Mouse (Mus musculus): Measurements from ENCODE around the gene Fbln1.

Fbln1 gene

GRCm38 (mm10) chr15:85238821-85239745 lies 33.3 kb downstream of the Fbln1 start:
- no peak for DNase-seq (ENCODE audit: low spot score in 2 of 2)

GRCm38 (mm10) chr15:85240086-85240485 lies 34.3 kb downstream of the Fbln1 start:
- no peak for DNase-seq (ENCODE audit: low spot score in 2 of 2)

- DNase-seq (ENCODE audit: low spot score in 2 of 2) = no peak
Observed at GRCm38 (mm10) chr15:85241856-85242255, 36.1 kb downstream of the Fbln1 start.

DNA sequence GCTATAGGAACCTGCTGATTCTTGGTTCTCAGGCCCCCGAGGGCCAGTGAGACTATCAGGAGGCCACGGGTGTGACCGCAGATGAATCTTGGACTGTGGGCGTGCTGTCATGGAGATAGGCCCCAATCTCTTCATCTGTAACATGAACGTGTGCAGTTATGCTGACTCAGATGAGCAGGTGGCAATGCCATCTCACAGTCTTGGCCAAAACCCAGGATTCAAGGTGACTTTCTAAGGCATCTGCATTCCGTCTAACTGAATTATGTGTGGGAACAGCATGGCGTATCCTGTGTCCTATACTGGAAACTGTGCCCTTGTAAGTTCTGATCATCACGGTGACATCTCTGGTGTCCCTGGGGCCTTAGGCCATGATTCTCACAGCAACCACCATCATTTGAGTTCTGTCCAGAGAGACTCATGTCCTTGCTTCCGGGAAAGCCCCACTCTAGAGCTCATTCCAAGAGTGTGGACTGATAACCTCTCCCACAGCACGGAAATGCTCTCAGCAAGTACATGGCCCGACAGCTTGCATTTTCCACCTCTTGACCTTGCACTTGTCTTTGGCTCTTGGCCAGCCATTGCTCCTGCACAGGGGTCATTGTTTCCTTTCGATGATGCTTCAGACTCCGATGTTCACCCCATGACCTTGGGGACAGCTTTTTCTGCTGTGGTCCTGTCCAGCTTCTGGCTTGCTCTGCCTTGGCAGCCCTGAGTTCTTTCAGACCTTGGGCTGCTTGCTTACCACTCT lies 38.8 kb downstream of the Fbln1 start:
- no peak for DNase-seq (ENCODE audit: low spot score in 2 of 2)

- DNase-seq (ENCODE audit: low spot score in 2 of 2) = no peak
Observed at GRCm38 (mm10) chr15:85245241-85246010, 39.7 kb downstream of the Fbln1 start.

DNA sequence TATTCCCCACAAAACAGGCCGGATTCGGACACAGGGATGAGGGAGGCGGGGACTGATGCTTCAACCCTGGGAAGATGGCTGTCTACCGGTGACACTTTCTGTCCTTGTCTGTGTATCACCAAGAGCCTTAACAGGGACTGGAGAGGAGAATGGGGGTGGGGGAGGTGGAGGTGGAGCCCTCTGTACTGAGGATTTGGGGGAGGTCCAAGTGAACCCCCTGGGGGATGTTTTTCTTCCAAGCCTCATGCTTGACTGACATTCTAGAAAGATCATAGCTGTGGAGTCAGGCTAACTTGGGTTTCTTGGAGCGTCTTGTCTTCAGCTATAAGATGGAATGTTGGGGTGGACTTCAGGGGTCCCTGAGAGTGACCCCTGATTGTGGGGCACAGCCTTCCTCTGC lies 40.3 kb downstream of the Fbln1 start:
- DNase-seq (ENCODE audit: low spot score in 2 of 2) = no peak

DNA sequence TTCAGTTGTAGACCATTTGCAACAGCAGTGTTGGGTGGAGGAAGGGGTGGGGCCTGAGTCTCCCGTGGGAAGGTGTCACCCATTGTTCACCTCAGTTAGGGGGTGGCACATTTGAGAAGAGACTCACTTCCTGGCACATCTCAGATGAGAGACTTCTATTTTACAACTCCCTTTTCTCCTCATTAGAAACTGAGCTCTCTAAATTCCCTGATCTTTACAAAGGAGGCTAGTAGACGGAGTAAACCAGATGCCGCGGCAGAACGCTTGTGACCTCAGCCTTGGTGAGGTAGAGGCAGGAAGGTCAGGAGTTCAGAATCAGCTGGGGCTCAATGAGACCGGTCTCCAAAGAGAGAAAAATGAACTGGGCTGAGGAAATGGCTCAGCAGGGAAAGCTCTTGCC lies 41.2 kb downstream of the Fbln1 start:
- no peak for DNase-seq (ENCODE audit: low spot score in 2 of 2)

DNA sequence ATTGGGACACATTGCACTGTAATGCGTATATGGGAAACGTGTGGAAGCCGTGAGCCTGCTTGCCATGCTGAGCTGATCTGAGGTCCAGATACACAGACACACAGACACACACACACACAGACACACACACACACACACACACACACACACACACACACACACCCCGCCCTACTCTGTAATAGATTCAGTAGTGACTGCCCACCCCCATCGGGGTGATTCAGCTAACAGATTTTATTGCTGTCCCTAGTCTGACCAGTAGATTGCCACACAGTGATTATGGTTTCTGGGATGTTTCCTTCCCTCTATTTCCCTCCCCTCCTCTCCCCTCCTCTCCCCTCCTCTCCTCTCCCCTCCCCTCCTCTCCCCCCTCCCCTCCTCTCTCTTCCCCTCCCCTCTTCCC lies 42.6 kb downstream of the Fbln1 start:
- no peak for DNase-seq (ENCODE audit: low spot score in 2 of 2)

DNA sequence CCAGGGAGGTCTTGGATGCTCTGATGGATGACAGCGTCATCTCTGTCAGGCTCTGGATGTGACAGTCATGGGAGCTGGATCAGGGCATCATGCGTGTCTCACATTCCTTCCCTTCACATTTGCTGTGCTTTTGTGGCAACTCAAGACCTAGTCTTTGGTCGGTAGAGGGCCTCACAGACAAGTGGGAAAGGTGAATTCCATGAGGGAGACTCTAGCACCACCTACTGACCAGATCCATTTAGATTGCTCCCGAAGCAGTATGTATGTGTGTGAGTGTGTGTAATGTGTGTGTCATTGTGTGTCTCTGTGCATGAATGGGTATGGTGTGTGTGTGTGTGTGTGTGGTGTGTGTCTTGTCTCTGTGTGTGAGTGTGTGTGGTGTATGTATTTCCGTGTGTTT lies 43.5 kb downstream of the Fbln1 start:
- no peak for DNase-seq (ENCODE audit: low spot score in 2 of 2)

DNA sequence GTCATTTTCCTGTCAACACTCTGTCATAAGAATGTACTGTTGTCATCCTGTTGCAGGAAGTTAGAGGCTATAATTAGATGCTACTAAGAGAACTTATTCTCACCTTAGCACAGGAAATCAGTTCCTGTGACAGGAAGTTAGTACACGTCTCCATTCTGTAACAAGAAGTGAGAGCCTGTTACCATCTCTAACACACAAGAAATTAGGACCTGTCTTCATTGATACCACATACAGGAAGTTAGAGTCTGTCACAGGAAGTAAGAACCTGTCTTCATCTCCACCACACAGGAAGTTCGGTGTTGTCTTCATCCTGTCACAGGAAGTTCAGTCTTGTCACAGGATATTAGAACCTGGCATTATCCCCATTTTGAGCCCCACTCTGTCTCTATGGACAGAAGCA lies 44.7 kb downstream of the Fbln1 start:
- DNase-seq (ENCODE audit: low spot score in 2 of 2) = no peak

GRCm38 (mm10) chr15:85252476-85252875 lies 46.7 kb downstream of the Fbln1 start:
- no peak for DNase-seq (ENCODE audit: low spot score in 2 of 2)

- peak; percentile 19 to 34 for DNase-seq (ENCODE audit: low spot score in 2 of 2)
Observed at GRCm38 (mm10) chr15:85257775-85258429, 52.2 kb downstream of the Fbln1 start.

DNA sequence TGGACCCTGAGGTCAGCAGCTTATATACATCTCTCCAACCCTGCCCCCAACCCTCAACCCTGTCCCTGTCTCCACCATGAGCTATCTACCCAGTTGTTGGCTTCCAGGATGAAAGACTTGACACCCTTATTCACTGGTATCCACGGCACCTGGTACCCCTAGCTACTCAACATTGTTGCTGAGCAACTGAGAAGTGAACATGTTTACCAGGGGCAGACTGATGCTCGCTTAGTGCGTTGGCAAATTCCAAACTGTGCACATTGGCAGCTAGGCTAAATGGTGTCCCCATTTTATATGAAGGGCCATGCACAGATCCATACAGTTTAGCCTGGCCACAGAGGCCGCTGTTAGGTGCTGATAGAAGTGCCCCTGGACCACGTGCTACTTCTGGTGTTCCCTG lies 57.1 kb downstream of the Fbln1 start:
- no peak for DNase-seq (ENCODE audit: low spot score in 2 of 2)

DNA sequence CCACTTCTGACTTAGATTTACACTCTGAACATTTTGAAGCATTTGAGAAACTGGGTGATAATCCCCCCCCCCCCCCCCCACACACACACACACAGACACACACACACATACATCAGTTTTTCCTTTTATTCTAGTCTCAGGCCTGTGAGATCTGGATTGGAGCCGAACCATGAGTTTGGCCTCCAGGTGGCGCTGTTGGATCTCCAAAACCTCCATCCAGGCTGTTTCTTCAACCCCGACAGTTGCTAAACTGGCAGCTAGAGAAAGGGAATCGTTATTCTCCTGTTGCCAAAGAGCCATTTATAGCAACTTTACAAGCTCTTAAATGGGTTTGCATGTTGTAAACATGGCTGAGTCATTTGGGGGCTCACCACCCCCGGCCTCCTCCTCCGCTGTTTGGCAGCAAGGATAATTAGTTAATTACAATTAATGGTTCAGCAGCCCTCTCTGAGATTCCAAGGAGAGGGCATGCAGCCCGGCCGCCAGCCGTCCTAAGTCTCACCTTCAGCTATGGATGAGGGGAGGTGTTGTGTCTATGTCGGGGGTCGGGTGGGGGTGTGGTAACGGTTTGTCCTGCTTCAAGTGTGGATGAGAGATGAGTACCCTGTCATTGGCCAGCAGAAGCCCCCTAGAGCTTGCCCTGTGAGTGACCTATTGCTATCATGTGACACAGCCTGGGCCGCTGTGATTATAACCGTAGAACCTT lies 61.1 kb downstream of the Fbln1 start:
- peak; percentile 11 to 15 for DNase-seq (ENCODE audit: low spot score in 2 of 2)

DNA sequence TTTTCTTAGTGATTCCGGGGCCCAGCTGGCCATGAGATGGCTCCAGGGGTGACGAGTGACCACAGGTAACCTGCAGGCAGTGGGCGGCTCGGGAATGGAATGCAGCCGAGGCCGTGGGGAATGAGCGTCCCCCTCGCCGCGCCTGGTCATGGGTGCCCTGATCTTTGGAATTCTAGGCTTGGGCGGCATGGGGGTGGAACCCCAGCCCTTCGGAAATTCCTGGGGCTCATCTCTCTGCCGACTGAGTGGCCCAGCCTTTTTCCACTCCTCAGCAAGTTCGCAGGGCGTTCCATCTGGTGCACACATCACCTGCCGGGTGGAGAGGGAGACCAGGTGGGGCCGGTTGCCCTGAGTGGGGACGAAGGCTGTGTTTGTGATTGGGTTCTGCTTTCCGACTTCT lies 62.1 kb downstream of the Fbln1 start:
- DNase-seq (ENCODE audit: low spot score in 2 of 2) = no peak

- DNase-seq (ENCODE audit: low spot score in 2 of 2) = no peak
Observed at GRCm38 (mm10) chr15:85272988-85273387, 67.2 kb downstream of the Fbln1 start.

DNA sequence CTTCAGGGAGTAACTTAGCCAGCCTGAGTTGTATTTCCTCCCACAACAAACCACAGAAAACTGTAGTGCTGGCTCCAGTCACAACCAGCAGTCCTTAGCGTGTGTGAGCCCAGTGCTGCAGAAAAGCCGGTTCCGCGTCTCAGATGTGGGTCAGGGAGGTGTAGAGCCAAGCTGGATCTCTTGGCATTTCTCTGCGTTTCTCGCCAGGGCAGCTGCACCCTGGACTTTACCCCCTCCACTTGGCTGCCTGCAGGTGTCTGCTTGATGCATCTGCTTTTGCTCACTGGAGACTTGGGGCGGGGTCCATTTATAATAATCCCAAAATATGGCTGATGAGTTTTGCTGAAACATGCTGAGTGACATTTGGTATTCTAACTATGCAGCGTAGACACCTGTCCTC lies 71.5 kb downstream of the Fbln1 start:
- no peak for DNase-seq (ENCODE audit: low spot score in 2 of 2)

DNA sequence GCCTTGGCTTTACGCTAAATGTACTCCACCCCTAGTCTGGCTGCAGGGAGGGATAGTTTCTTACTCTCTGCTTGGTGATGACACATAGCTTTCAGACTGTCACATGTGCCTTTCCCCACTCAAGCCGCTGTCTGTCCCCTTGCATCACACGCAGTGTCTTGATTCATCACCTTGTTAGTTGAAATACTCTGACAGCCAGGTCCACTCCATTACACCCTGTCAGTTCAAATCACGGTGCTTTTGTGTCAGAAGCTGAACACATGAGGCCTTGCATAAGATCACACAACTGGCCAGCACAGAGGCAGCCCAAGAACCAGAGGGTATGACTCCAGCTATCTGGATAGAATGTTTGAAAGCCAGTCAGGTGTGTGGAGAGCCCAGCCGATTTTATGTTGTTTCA lies 73.2 kb downstream of the Fbln1 start:
- no peak for DNase-seq (ENCODE audit: low spot score in 2 of 2)

DNA sequence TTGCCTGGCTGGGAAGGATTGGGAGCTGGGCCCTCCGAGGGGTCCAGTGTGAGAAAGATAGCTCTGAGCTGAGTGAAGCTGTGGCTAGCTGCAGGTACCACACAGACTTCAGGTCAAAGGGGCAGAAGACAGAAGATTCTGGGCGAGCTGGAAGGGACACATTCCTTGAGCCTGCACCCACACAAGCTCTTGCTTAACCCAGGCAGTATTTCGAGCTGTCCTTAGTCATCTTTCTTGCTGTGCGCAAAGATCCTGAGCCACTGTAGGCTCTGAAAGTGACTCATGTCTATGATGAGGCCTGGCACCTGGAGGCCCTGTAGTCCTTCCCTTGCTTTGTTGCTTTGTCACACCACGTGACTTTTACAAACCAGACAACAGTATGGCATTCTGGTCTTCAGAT lies 76.3 kb downstream of the Fbln1 start:
- DNase-seq (ENCODE audit: low spot score in 2 of 2) = no peak

- DNase-seq (ENCODE audit: low spot score in 2 of 2) = no peak
Observed at GRCm38 (mm10) chr15:85284651-85285050, 78.9 kb downstream of the Fbln1 start.

- no peak for DNase-seq (ENCODE audit: low spot score in 2 of 2)
Observed at GRCm38 (mm10) chr15:85294632-85295031, 88.9 kb downstream of the Fbln1 start.

All from spleen, postnatal 36 days (tissue).